Mouse (Mus musculus): ENCODE results near the gene Sema6c. TPM values are rescaled to one million over a fixed set of nuclear protein-coding genes. Genes with fewer than 3 reads are reported as not detected.

The Sema6c gene
- polyA plus RNA-seq (2012; ENCODE audit: low replicate concordance), result 0.63 and 0.71 TPM in 2 replicates

GRCm38 (mm10) chr3:95159987-95160963 lies at the start of gene Sema6c:
TSS of gene Sema6c (plus strand) at chr3:95160457.

DNA sequence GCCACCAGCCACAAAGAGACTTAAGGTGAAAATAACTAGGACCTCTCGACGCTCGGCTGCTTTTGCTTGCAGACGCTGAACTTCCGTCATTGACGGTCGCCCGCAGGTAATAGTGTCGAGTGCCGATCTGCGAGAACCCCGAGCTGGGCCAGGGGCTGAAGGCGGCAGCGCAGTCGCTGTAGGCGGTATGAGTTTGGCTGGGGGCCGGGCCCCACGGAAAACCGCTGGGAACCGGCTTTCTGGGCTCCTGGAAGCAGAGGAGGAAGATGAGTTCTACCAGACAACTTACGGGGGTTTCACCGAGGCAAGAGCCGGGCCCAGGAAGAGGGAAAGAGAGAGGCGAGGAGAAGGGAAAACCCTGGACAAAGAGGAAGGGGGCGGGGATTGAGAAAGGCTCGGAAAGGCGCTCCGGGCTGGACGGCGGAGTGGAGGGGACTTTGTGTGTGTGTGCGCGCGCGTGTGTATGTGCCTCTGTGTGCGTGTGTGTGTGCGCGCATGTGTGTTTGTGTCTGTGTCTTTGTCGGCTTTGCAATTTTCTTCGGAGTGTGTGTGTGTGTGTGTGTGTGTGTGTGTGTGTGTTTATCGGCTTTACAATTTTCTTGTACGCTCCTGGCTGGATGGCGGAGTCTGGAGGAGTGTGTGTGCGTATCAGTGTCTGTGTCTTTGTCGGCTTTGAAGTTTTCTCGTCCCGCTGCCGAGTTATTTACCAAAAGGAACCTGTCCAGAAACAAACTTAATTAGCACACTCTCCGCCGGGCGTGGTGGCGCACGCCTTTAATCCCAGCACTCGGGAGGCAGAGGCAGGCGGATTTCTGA lies 49.1 kb upstream of the Sema6c start, which contains the start of gene Vps72:
Vps72 (plus strand) TSS at position 112 of the 816 bp plus-strand sequence.

GRCm38 (mm10) chr3:95124246-95124645 lies 36.0 kb upstream of the Sema6c start, which contains the start of gene Tmod4:
TSS of gene Tmod4 (plus strand) at chr3:95124476.

DNA sequence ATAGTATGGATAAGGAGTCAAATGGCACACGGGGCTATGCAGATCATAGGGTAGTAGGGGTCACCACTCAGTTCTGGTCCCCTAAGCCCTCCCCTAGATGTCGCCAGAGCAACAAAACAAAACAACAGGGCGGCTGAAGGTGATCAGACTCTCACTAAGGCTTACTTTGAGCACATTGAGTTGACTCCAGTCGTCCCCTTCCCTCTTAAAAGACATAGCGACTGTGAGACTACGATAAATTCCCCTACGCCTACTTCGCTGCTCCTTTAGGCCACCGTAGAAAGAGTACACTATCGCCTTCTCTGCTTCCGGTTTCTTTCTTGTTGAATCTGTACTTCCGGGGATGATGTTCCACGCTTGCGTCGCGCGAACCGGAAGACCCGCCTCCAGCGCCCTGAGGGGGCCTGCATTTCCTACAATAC lies 26.6 kb upstream of the Sema6c start, which contains the start of the genes Scnm1 and Lysmd1:
Scnm1 (minus strand) TSS at position 332 of the 422 bp plus-strand sequence.
Lysmd1 (plus strand) TSS at position 409 of the 422 bp plus-strand sequence.

DNA sequence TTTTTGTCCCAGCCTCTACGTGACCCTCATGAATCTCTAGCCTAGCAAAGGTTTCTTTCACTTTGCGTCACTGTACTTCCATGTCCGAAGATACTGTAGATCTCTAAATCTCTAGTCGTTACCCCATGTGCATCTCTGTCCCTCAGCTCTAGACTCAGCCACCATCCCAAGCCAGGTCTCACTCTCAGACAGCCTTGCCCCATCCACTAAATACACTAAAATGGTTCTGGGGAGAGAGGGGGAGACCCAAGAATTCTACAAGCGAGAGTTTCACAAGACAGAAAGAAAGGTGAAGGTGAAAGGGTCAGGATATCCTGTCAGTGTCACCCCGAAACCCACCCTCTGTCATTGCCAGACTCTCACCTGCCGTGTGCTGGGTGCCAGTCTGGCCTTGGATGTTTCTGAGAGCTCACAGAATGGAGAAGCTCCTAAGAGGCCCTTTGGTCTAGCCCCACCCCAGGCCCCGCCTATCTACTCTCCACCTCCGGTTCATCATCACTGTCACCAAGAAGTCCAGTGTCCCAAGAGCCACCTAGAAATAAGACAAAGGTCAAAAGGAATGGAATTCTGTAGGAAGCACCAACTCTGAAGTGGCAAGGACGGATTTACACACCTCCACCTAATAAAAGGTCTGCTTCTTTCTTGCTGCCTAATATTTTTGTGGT lies 18.2 kb upstream of the Sema6c start, which contains the start of gene Tnfaip8l2:
Tnfaip8l2 (minus strand) TSS at position 409 of the 665 bp plus-strand sequence.

DNA sequence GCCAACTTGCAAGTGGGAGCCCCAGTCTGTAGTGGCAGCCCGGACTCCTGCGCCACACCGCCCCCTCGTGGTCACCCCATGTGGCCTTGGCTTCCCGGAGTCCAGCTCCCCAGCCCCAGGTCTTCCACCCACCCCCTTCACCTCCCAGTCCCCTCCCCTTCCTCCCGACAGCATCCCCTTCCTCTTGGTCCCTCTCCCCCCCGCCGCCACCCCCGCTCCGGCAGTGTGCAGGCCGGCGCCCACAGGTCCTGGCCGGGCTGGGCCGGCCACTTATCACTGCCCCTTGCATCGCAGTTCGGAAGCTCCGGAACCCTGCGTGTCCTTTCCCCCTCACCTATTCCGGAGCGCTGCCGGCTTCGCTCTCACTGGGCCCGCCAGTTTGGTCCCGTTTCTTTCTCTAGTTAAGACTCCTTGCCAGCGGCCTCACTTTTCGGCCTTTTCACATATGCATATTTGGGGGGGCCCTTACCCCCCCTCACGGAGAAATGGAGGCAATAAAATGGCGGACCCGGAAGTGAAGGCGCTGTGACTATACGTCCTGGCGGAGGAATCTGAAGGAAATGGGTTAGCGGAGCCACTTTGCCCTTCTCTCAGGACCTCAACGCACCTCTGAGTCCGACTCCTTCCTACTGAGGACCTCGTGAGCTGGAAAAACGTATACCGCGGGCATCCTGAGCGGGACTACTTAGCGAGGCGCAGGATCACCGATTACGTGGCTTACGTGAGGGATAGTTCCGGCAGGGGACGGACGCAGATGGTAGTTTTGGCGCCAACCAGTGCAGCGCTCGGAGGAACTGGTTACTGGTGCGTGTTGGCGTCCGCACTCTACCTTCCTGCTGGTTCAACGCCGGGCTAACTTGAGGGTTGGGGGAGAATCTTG lies 57.2 kb downstream of the Sema6c start, which contains the start of gene Gabpb2:
Gabpb2 (minus strand) TSS at position 662 of the 880 bp plus-strand sequence.

Other genes starting within 250 kb of the Sema6c start
- 5.0 and 35.4 TPM in 2 replicates for gene Selenbp1, start 227.4 kb upstream of the Sema6c start, polyA plus RNA-seq (2012; ENCODE audit: low replicate concordance)
- gene Rfx5, start 206.4 kb upstream of the Sema6c start, polyA plus RNA-seq (2012; ENCODE audit: low replicate concordance), result 9.7 and 9.8 TPM in 2 replicates
- 7.6 and 7.7 TPM in 2 replicates for gene Pi4kb, start 185.7 kb upstream of the Sema6c start, polyA plus RNA-seq (2012; ENCODE audit: low replicate concordance)
- 17.4 and 30.5 TPM in 2 replicates for gene Zfp687, start 145.0 kb upstream of the Sema6c start, polyA plus RNA-seq (2012; ENCODE audit: low replicate concordance)
- gene Psmd4, start 117.8 kb upstream of the Sema6c start, polyA plus RNA-seq (2012; ENCODE audit: low replicate concordance), result 48.7 and 63.1 TPM in 2 replicates
- gene Pip5k1a, start 53.5 kb upstream of the Sema6c start, polyA plus RNA-seq (2012; ENCODE audit: low replicate concordance), result 10.1 and 25.6 TPM in 2 replicates
- gene Vps72, start 49.4 kb upstream of the Sema6c start, polyA plus RNA-seq (2012; ENCODE audit: low replicate concordance), result 177 and 301 TPM in 2 replicates
- gene Tmod4, start 36.0 kb upstream of the Sema6c start, polyA plus RNA-seq (2012; ENCODE audit: low replicate concordance), result 0.28 TPM in 1 of 2 replicates, not detected in the other
- gene Scnm1, start 26.4 kb upstream of the Sema6c start, polyA plus RNA-seq (2012; ENCODE audit: low replicate concordance), result 2.5 and 4.8 TPM in 2 replicates
- 3.9 and 5.0 TPM in 2 replicates for gene Lysmd1, start 26.4 kb upstream of the Sema6c start, polyA plus RNA-seq (2012; ENCODE audit: low replicate concordance)
- 2.8 and 9.0 TPM in 2 replicates for gene Tnfaip8l2, start 18.1 kb upstream of the Sema6c start, polyA plus RNA-seq (2012; ENCODE audit: low replicate concordance)
- gene Gabpb2, start 57.5 kb downstream of the Sema6c start, polyA plus RNA-seq (2012; ENCODE audit: low replicate concordance), result 2.4 and 7.3 TPM in 2 replicates
- gene Cdc42se1, start 68.3 kb downstream of the Sema6c start, polyA plus RNA-seq (2012; ENCODE audit: low replicate concordance), result 252 and 331 TPM in 2 replicates
- 3.0 and 11.4 TPM in 2 replicates for gene Mllt11, start 71.7 kb downstream of the Sema6c start, polyA plus RNA-seq (2012; ENCODE audit: low replicate concordance)
- 0.46 and 0.96 TPM in 2 replicates for gene Gm128, start 81.1 kb downstream of the Sema6c start, polyA plus RNA-seq (2012; ENCODE audit: low replicate concordance)
- not detected in 2 replicates for gene Bnipl, start 90.7 kb downstream of the Sema6c start, polyA plus RNA-seq (2012; ENCODE audit: low replicate concordance)
- 120 and 126 TPM in 2 replicates for gene Mindy1, start 120.9 kb downstream of the Sema6c start, polyA plus RNA-seq (2012; ENCODE audit: low replicate concordance)
- 1.3 and 3.3 TPM in 2 replicates for gene Prune1, start 121.6 kb downstream of the Sema6c start, polyA plus RNA-seq (2012; ENCODE audit: low replicate concordance)
- gene Anxa9, start 146.7 kb downstream of the Sema6c start, polyA plus RNA-seq (2012; ENCODE audit: low replicate concordance), result 0.52 and 1.0 TPM in 2 replicates
- gene Cers2, start 154.3 kb downstream of the Sema6c start, polyA plus RNA-seq (2012; ENCODE audit: low replicate concordance), result 76.6 and 174 TPM in 2 replicates
- gene Setdb1, start 196.7 kb downstream of the Sema6c start, polyA plus RNA-seq (2012; ENCODE audit: low replicate concordance), result 22.6 and 30.5 TPM in 2 replicates
- gene 4930558C23Rik, start 242.4 kb downstream of the Sema6c start, polyA plus RNA-seq (2012; ENCODE audit: low replicate concordance), result not detected in 2 replicates